Mouse (Mus musculus) megakaryocyte, adult 5-6 weeks (primary cell): ENCODE measurements around the gene Rabggta. TPM values are rescaled to one million over a fixed set of nuclear protein-coding genes. Genes with fewer than 3 reads are reported as not detected.

Source experiments
- ATAC-seq: 2 replicates; pipeline ENCODE4 v1.8.0; 2016; ENCODE audit warnings: mild to moderate bottlenecking, inconsistent platforms; ENCODE audit not compliant: poor library complexity, severe bottlenecking
- total RNA-seq, 2 experiments: library from RNA; stranded (forward) in 1 of 2; stranded (reverse) in 1 of 2; fragments of 153-499, 151-499 nt in 1 of 2; fragments of 221-1000, 200-1000 nt in 1 of 2; gene quantifications; 2 replicates each; pipeline versions ENCODE4 v1.2.3 to v1.2.4; 2015 to 2017

Gene Rabggta
- total RNA-seq, 2 experiments from 2014 or later: 12.5 to 13.7 TPM

DNA sequence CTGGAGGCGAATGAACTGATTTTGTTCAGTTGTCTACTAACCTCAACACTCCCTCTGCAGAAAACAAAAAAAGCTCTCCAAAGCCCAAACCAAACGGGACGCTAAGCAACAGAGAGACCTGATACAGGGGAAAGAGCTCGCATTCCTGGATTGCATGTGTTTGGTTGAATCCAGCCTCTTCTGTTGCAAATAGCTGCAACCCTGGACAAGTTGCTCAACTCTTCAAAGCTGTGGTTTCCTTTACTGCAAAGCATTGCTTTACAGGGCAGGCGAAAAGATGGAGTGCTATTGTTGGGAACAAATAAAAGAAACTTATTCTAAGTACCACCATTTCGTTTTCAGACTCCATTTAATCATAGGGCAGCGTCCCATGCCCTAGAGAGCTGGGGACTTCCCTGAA, 12.8 kb upstream of the Rabggta start:
- ATAC-seq: no peak

- ATAC-seq: no peak
These were observed 11.8 kb upstream of the Rabggta start for GRCm38 (mm10) chr14:55733889-55734288.

GRCm38 (mm10) chr14:55730531-55731032, 8.5 kb upstream of the Rabggta start:
- ATAC-seq: no peak

- no peak for ATAC-seq
These were observed 8.1 kb upstream of the Rabggta start for GRCm38 (mm10) chr14:55730116-55730515.

DNA sequence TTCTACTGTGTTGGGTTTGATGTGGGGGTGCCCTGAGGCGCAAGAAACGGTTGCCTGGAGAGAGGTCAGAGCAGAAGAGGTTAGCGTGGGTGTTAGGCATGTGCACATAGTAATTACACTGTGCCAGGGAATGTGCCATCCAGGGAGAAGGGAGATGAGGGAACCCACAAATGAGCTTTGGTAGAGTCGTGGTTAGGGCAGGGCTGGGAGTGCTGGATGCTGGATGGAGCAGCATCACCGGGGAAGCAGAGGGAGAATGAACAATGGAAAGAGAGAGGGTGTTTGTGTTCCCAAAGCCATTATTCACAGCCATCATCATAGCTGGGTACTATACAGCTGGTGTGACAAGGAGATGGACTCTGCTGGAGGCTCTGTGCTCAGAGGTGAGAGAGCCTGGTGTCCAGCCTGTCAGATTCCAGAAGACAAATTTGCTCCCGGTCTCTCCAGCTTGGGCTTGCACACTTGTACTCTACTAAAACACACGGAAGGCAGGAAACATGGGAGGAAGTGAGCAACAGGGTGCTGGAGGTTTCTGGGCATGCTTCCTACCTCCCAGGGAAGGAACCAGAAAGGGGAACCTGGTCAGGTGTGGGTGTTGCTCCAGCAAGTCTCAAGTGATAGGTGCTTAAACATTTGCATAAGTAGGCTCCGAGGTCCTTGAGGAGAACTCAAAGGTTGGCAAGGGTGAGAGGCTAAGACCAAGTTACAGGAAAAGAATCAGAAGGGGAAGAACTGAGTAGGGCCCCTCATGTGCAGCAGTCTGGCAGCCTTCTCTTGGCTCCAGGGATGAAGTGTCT, 6.0 kb upstream of the Rabggta start:
- ATAC-seq: peak; percentile 66

- no peak for ATAC-seq
These were observed 4.2 kb upstream of the Rabggta start for GRCm38 (mm10) chr14:55726261-55726660.

- peak; percentile 66 for ATAC-seq
These were observed 2.4 kb upstream of the Rabggta start for GRCm38 (mm10) chr14:55724411-55724871.

DNA sequence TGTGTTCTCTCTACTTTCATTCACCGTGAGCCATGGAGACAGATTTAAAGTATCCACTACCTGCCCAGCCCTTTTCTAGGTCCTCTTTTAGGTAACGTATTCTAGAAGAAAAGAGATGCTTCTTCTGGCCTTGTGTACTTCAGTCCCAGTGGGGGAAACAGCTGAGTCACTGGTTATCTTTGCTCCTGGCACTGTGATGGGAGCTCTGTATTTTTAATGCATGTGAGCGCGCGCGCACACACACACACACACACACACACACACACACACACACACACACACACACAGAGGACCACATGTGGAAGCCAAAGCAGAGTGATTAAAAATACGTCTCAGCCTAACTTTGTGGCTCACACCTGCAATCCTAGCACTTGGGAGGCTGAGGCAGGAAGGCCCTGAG, 1.4 kb upstream of the Rabggta start:
- ATAC-seq: no peak

- no peak for ATAC-seq
These were observed 429 bp upstream of the Rabggta start for GRCm38 (mm10) chr14:55722438-55722945.

DNA sequence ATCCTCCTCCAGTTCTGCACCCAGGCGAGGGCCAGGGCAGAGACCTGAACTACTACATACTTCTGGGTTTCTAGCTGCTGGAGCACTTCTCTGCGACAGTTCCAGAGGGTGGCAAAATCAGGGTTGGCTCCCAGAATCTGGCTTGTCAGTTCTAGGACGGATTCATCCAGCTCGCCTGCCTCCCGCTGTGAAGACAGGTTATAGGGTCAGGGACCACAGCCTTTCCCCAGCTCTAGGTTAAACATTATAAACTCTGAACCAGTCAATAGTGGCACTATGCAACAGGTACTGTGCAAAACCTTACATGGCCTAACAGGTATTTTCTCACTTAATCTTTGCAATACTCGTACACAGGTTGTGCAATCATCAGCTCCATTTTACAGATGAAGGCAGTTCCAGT, 987 bp downstream of the Rabggta start:
- ATAC-seq: no peak

- no peak for ATAC-seq
These were observed 1.4 kb downstream of the Rabggta start for GRCm38 (mm10) chr14:55720666-55721065.

DNA sequence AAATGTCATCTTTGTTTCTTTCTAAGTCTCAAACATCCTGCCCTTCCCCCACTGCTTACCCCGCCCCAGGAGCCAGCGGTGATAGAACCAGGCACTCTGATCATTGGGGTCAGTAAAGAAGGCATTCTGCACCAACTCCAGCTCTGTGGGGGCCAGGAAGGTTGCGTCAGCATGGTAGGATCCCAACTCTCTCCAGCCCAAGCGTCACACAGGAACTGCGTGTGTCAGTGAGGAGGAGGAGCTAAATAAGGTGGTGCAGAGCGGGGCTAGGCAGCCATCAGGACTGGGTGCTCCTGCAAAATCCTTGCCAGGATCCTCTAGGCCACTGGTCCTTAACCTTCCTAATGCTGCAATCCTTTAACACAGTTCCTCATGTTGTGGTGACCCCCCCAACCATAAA, 2.3 kb downstream of the Rabggta start:
- no peak for ATAC-seq

- no peak for ATAC-seq
These were observed 5.2 kb downstream of the Rabggta start for GRCm38 (mm10) chr14:55716884-55717283.

DNA sequence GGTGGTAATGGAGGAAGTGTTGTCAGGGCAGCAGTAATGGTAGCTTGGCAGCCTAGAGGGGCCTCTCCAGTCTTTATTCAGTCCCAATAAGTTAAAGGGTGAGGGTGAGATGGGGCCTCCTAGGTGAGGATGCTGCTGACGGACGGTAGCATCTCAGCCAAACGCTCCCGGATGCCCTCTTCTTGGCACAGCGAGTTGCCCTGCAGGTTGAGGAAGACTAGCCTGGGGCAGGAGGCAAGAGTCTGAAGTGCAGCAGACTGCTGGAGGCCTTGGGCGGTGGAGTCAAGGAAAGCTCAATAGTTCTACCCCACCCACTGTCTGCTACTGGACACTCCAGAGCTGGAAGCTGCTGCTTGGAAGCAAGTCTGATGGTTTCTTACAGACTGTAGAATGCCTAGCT, 5.8 kb downstream of the Rabggta start:
- ATAC-seq: no peak

DNA sequence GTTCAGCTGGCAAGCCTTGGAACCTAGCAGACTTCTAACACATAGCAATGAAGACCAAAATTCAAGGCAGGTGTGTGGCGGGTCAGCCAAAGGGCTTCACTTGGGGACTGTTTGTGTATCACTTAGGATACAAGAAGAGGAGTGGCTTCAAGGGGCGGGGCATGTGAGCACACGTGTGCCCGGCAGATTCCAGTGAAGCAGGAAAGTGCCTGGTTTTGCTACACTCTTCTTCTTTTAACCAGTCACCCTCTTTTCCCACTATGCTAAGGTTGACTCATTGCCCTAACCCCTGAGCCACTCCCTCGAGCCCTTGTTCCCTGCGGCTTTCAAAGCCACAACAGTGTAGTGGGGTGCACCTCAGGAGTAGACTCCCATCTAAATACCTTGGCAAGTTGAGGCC, 7.2 kb downstream of the Rabggta start:
- no peak; the same call in 1 of the 2 replicates for ATAC-seq

- no peak for ATAC-seq
These were observed 8.3 kb downstream of the Rabggta start, which contains the start of gene Tgm1 for GRCm38 (mm10) chr14:55713729-55714122. Gene Tgm1, minus strand, starts transcription at chr14:55713926.

- peak; percentile 81 for ATAC-seq
These were observed 8.9 kb downstream of the Rabggta start for GRCm38 (mm10) chr14:55713007-55713728.

DNA sequence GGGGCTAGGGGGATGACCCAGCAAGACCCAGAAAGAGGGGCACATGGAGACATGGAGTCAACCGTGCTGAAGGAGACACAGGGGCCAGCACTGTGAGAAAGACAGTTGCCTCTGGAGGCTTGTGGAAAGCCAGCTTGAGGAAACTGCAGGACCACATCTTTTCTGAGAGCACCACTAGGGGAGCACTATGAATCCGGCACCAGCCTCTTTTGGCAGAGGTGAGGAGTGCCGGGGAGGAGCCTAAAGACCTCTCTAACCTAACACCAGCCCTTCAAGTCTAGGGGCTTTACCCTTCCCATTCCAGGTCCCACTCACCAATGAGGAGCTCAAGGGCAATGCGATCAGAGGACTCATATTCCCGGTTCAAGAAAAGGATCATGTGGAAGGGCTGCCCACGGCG, 10.3 kb downstream of the Rabggta start:
- no peak for ATAC-seq

DNA sequence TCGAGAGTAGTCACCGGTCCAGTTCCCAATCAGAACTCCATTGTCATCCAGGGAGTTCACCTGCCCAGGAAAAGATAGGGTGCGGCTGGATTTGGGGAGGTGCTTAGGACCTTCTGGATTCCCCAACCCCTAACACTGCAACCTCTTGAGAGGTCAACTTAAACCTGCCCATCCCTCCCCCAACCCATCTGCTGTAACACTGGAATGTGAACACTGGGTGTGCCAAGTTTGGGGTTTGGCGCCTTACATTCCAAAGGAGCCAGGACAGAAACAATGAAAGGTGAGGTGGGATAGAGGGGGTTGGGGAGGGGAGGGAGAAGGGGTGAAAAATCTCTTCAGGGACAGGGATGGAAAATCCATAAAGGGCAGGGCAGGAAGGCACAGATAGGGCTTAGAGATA, 12.6 kb downstream of the Rabggta start:
- ATAC-seq: no peak

DNA sequence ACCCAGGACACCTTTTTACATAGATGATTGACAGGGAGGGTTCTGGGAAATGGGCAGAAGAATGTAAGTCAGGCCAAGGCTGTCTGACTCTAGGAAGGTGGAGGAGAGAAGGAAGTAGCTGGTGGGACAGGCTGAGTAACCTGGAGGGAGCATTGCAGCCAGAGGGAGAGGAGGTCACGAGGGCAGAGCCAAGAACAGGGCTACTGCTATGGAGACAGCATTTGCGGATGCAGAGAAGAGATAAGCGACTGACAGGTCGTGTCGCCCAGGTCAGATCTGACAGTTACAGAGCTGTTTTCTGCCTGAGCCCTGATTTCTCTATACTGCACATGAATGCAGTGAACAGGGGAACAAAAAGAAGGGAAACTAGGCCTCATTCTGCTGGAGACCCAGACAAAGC, 14.7 kb downstream of the Rabggta start:
- ATAC-seq: no peak

DNA sequence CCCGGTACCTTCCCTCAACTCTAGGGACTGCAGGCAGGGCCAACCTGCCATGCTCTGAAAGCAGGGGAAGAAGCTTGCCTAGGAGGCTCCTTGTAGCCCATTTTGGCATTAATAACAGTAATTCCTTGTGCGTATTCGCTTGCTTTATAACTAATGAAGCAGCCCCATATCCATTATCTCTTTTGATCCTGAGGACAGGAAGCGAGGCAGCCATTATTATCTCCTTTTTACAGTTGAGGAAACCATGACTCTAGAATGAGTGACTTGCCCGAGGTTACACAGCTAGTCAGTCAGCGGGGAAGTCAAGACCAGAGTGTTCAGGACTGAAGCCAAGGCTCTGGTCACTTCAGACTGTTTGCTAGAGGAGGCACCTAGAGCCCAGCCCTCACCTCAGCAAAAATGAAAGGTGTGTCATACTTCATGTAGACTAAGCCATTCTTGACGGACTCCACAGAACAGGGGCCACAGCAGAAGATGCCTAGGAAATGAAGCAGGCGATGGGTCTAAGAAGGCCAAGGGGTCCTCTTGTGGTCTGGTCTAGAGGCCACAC, 15.9 kb downstream of the Rabggta start:
- ATAC-seq: no peak
